Mouse (Mus musculus) kidney, embryonic 15.5 days (tissue): ENCODE measurements around the gene AC131692.1. TPM values are rescaled to one million over a fixed set of nuclear protein-coding genes. Genes with fewer than 3 reads are reported as not detected.
A peak's percentile ranks its signal among the peaks of the same experiment; 100 is the strongest.
"Not testable (repeated sequence)": the region's sequence is repeated elsewhere in the genome, so short reads cannot be mapped to it uniquely, and the experiment has no call there.

Experiments
- ATAC-seq: fragments of 200-750 bp; cut with Nextera tagmentation; replicated peaks from 2 replicates; pipeline ENCODE4 v1.8.0; 2017; ENCODE audit warnings: moderate TSS enrichment; ENCODE audit not compliant: low FRiP score
- H3K27ac ChIP-seq: fragments of 300-500 bp; sonication (generic); 2 replicates; pipeline ENCODE4 v1.5.1; 2015; ENCODE audit warnings: mild to moderate bottlenecking, inconsistent platforms
- H3K27me3 ChIP-seq: fragments of 300-500 bp; sonication (generic); 2 replicates; pipeline ENCODE4 v1.6.1; 2015; ENCODE audit warnings: inconsistent platforms
- H3K36me3 ChIP-seq: fragments of 300-500 bp; sonication (generic); 2 replicates; pipeline ENCODE4 v1.6.1; 2015; ENCODE audit warnings: inconsistent platforms
- H3K4me1 ChIP-seq: fragments of 300-500 bp; sonication (generic); 2 replicates; pipeline ENCODE4 v1.6.1; 2015; ENCODE audit warnings: inconsistent platforms
- H3K4me2 ChIP-seq: fragments of 300-500 bp; sonication (generic); 2 replicates; pipeline ENCODE4 v1.6.1; 2015; ENCODE audit warnings: moderate library complexity, mild to moderate bottlenecking, inconsistent platforms
- H3K4me3 ChIP-seq: fragments of 300-500 bp; sonication (generic); replicated peaks from 2 replicates; pipeline ENCODE4 v1.5.1; 2015; ENCODE audit warnings: mild to moderate bottlenecking, inconsistent platforms
- H3K9ac ChIP-seq: fragments of 300-500 bp; sonication (generic); 2 replicates; pipeline ENCODE4 v1.6.1; 2015; ENCODE audit warnings: mild to moderate bottlenecking, inconsistent platforms
- H3K9me3 ChIP-seq: fragments of 300-500 bp; sonication (generic); replicated peaks from 2 replicates; pipeline ENCODE4 v1.6.1; 2016; ENCODE audit warnings: inconsistent platforms
- WGBS: fragments of 180-500 bp; shearing (Covaris S2); methylation state at CpG from one replicate; pipeline ENCODE4 v1.1.7; 2015; ENCODE audit warnings: mixed read lengths; 5-methylcytosine and 5-hydroxymethylcytosine counted together
- polyA plus RNA-seq: library from polyadenylated mRNA; unstranded; fragments of >200 nt; fragmentation: Nextera tagmentation; extraction: Ambion mirVana; gene quantifications from 2 replicates; pipeline ENCODE4 v1.2.1, GENCODE M21; 2015

AC131692.1 gene
- polyA plus RNA-seq, 1 experiment from 2014 or later: 0.34 TPM

DNA sequence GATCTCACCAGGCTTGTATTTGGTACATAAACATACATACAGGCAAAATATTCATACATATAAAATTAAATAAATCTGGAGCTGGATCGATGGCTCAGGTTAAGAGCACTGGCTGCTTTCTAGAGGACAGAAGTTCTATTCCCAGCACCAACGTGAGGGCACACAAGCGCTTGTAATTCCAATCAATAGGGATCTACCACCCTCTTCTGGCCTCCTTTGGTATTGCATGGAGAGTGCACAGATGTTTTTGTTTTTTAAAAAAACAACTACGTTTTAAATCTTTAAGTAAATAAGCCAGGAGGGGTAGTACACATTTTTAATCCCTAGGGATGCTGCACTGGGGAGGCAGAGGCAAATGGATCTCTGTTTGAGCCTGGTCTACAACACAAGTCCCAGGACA is 32.1 kb downstream of the AC131692.1 start:
- H3K4me2 ChIP-seq: no peak overlapping the region
- WGBS: 28% methylated on average over 4 of the region's 4 CpGs
- no peak for ATAC-seq

DNA sequence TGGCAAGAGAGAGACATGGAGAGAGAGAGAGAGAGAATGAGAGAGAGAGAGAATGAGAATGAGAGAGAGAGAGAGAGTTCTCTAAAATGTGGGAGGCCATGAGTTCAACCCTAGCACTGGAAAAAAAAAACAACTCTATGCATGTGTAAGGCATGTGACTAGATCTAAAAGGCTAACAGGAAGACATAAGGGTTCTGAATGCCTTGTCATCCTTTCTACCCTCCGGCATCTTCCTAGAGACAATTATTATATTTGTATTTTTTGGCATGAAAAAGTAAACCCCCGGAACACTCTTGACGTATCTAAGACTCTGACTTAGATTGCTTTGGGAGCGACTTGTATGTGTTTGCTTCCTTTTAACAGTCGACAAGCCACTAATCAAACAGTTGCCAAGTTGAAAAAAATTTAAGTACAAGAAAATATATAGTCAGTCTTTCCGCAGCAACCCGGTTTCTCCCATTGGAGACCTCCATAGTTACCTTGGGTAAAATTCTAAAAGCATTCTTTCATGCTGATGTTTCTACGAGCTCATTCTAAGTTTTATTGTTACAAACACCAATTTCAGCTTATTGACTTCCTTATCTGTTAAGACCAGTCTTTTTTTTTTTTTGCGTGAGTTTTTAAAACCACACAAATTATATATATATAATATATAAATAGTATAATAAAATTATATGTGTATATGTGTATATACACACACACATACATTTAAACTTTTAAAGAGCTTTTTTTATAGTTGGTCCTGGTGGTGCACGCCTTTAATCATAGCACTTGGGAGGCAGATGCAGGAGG is 32.8 kb downstream of the AC131692.1 start:
- peak overlapping the region; percentile 66; the same call in 1 of the 2 replicates for H3K9ac ChIP-seq

More for the DNA sequence above, 32.1 kb downstream of the AC131692.1 start:
- Histone ChIP-seq H3K4me1 (peaks cover 15% of the 10 kb centered on the region), H3K27ac (no peak overlapping the region), H3K9me3 (no peaks in the 10 kb centered on the region), H3K27me3 (no peaks in the 10 kb centered on the region), H3K9ac (no peak overlapping the region), H3K4me3 (no peak overlapping the region), H3K36me3 (no peaks in the 10 kb centered on the region; the same call in 1 of the 2 replicates)

DNA sequence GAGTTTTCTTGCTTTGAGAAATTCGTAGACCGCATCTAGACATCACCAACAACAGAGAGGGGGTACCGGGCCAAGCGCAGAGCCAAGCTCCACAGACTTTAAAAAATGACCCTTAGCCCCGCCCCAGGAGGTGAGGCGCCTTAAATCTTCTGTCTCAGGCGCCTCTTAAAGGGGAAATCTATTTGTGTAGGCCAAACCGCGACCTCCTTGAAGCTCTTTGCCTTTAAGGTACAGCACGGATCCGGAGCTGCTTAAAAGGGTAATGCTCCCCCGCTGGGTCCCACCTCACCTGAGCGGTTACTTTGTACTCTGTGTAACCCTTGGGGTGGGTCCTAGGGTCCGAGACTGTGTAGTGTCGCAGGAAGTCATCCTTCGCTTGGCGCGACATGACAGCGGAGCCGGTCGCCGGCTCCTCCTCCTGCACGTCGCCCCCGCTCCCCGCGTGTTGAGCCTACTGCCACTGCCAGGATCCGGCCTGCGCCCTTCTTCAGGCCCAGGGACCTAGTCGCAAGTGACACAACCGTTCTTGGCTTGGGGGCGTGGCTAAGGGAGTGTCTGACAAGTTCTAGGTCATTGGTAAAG is 33.6 kb downstream of the AC131692.1 start, which contains the start of gene Snx15:
Gene Snx15 (minus strand): TSS at position 545 of the 582 bp plus-strand sequence.
- ATAC-seq: peak; percentile 95
- Histone ChIP-seq H3K4me1 (peaks cover 11% of the 10 kb centered on the region), H3K36me3 (no peaks in the 10 kb centered on the region), H3K9ac (peak within 1 kb of the TSS; percentile 66), H3K4me2 (peak within 1 kb of the TSS; percentile 73), H3K27ac (peak within 1 kb of the TSS; percentile 97), H3K27me3 (no peaks in the 10 kb centered on the region), H3K4me3 (peak within 1 kb of the TSS; percentile 65), H3K9me3 (no peaks in the 10 kb centered on the region)
- WGBS: under 1% methylated on average over 32 of the region's 32 CpGs

More for the DNA sequence above, 32.8 kb downstream of the AC131692.1 start:
- Histone ChIP-seq H3K27ac (peak overlapping the region; percentile 97), H3K4me2 (peak overlapping the region; percentile 73), H3K36me3 (no peaks in the 10 kb centered on the region; the same call in 1 of the 2 replicates), H3K4me1 (peaks cover 11% of the 10 kb centered on the region), H3K4me3 (peak overlapping the region; percentile 65), H3K9me3 (no peaks in the 10 kb centered on the region), H3K27me3 (no peaks in the 10 kb centered on the region)
- 62% methylated on average over 10 of the region's 10 CpGs for WGBS
- ATAC-seq: no peak

DNA sequence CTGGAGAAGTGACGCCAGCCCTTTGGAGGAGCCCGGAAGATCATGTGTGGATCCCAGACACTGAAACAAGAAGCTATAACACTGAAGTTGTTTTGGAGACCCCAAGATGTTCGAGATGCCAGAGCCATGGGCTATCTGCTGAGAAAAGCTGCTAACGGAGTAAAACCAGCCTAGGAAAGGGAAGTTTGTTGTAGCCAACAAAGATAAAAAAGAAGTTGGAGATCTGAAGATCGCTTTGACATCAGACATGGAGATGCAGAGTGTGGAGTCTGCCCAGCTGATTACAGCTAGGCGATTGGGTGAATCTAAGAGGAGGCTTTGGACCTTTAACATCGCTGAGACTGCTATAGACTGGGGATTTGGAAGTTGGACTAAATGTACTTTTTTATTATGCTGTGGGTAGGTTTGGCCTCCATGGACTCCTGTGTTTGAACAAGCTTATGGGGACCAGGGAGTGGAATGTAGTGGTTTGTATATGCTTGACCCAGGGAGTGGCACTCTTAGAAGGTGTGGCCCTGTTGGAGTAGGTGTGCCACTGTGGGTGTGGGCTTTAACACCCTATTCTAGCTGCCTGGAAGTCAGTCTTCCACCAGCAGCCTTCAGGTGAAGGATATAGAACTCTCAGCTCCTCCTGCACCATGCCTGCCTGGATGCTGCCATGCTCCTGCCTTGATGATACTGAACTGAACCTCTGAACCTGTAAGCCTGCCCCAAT is 36.4 kb downstream of the AC131692.1 start:
- H3K27ac ChIP-seq, H3K4me3 ChIP-seq, H3K9ac ChIP-seq, H3K4me2 ChIP-seq, H3K9me3 ChIP-seq, ATAC-seq, H3K27me3 ChIP-seq: not testable (repeated sequence)
- 82% methylated on average over 7 of the region's 7 CpGs for WGBS
- H3K4me1 ChIP-seq: peaks cover 13% of the 10 kb centered on the region
- H3K36me3 ChIP-seq: peaks cover 17% of the 10 kb centered on the region

DNA sequence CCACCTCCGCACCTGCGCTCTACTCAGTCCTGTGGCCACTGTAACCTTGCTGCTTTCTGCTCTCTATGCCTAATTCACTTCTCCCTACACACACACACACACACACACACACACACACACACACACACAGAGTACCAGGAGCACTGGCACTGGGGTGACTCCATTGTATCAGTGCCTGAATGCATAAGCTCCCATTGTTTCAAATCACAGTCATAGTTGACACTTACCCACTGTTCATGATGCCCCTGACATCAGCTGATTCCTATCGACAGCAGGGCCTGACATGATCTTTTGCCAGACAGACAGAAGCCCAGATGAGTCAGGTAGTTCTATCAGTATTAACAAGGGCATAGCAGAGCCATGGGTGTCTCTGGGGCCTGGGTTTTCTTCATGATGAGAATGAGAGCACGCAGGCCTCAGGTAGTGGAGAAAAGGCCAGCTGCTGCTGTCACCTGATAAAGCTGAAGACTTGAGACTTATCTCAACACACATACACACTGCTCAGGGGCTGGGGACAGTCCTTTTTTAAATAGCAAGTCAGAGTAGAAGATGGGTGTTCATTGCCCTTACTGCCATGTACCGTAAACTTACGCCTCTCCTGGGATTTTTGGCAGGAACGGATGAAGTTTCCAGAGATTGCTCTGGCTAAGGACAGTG is 38.1 kb downstream of the AC131692.1 start:
- no peak overlapping the region for H3K9ac ChIP-seq
- H3K4me3 ChIP-seq: no peak overlapping the region
- H3K4me2 ChIP-seq: no peak overlapping the region
- 86% methylated on average over 7 of the region's 7 CpGs for WGBS
- H3K27ac ChIP-seq: 0 out of 2 replicates have a peak overlapping the region, but pooled peaks have one; percentile 18
- H3K36me3 ChIP-seq: peaks cover 35% of the 10 kb centered on the region
- H3K9me3 ChIP-seq: no peaks in the 10 kb centered on the region
- H3K27me3 ChIP-seq: no peaks in the 10 kb centered on the region
- peaks cover 8% of the 10 kb centered on the region; the same call in 1 of the 2 replicates for H3K4me1 ChIP-seq
- ATAC-seq: no peak

DNA sequence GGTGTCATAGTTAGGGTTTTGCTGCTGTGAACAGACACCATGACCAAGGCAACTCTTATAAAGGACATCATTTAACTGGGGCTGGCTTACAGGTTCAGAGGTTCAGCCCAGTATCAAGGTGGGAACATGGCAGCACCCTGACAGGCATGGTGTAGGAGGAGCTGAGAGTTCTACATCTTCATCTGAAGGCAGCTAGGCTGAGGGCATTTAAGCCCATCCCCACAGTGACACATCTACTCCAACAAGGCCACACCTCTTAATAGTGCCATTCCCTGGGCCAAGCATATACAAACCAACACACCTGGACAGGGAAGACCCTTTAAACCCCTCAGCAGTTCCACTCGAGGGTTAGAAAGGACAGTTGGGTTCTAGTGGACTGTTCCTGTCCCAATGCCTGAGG is 39.0 kb downstream of the AC131692.1 start:
- H3K36me3 ChIP-seq: peaks cover 38% of the 10 kb centered on the region
- 43% methylated on average over 1 of the region's 1 CpGs for WGBS
- ATAC-seq, H3K4me3 ChIP-seq, H3K27ac ChIP-seq, H3K4me1 ChIP-seq, H3K9ac ChIP-seq, H3K9me3 ChIP-seq, H3K27me3 ChIP-seq, H3K4me2 ChIP-seq: not testable (repeated sequence)

DNA sequence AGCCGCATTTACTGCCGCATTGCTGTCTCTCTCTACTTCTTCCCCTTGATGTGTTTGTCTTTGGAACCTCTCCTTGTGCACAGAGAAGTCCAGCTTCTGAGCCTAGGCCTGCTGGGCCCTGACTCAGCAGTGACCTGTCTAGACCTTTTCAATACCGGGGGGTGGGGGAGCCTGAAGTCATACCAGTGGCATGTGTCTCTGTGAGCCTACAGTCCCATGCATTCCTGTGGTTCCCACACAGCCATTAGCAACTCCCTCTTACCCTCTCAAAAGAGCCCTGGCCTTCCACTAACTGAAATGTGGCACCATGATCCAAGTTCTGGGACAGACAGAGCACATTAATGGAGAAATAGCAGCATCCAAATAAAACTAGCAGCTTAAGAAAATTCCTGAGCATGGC is 42.2 kb downstream of the AC131692.1 start:
- 79% methylated on average over 3 of the region's 3 CpGs for WGBS
- no peaks in the 10 kb centered on the region for H3K27me3 ChIP-seq
- ATAC-seq: no peak
- no peak overlapping the region for H3K27ac ChIP-seq
- peaks cover 40% of the 10 kb centered on the region for H3K36me3 ChIP-seq
- H3K9me3 ChIP-seq: no peaks in the 10 kb centered on the region
- no peak overlapping the region for H3K4me2 ChIP-seq
- no peak overlapping the region for H3K9ac ChIP-seq
- H3K4me1 ChIP-seq: peaks cover 12% of the 10 kb centered on the region
- H3K4me3 ChIP-seq: no peak overlapping the region

DNA sequence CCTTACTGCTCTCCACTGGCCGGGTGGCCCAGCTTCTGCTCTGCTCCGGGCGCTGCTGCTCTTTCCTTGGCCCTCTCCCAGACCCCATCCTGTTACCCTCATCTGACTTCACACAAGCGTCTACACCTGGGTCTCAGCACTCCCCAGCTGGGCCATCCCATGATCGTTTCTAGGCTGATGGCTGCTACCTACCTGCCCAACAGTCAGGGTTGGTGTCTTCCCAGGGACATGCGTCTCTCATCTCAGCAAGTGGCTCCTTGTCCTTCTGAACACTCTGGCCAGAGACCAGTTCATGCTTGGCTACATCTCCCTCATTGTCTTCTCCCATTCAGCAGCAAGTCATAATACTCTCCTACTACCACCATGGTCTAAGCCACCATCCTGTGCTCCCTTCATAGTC is 45.5 kb downstream of the AC131692.1 start:
- H3K4me3 ChIP-seq: peak overlapping the region; percentile 71
- H3K36me3 ChIP-seq: peaks cover 32% of the 10 kb centered on the region
- peak overlapping the region; percentile 77 for H3K4me2 ChIP-seq
- no peaks in the 10 kb centered on the region for H3K27me3 ChIP-seq
- H3K9me3 ChIP-seq: 0 out of 2 replicates have a peak, but pooled peaks cover 2% of the 10 kb centered on the region
- ATAC-seq: no peak
- H3K9ac ChIP-seq: peak overlapping the region; percentile 78; the same call in 1 of the 2 replicates
- peaks cover 16% of the 10 kb centered on the region for H3K4me1 ChIP-seq
- no peak overlapping the region for H3K27ac ChIP-seq
- 93% methylated on average over 6 of the region's 6 CpGs for WGBS

DNA sequence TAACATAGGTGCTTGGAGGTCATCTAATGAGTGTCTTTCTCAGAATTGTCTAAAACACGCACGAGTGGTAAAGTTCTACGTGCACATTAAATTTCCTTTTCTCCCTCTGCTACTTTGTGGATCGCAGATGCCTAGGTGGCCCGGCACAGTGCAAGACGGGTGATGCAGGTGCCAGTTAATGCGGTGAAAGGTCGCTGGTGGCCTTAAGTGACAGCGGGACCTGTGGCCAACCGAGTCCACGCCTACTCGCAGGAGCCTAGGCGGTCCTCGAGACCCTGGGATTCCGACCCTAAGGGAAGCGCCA is 46.1 kb downstream of the AC131692.1 start:
- peaks cover 26% of the 10 kb centered on the region for H3K36me3 ChIP-seq
- H3K4me3 ChIP-seq: peak overlapping the region; percentile 71
- no peak for ATAC-seq
- peak overlapping the region; percentile 94 for H3K27ac ChIP-seq
- H3K27me3 ChIP-seq: no peaks in the 10 kb centered on the region
- peaks cover 16% of the 10 kb centered on the region for H3K4me1 ChIP-seq
- 4% methylated on average over 16 of the region's 16 CpGs for WGBS
- peak overlapping the region; percentile 77 for H3K4me2 ChIP-seq
- 0 out of 2 replicates have a peak, but pooled peaks cover 2% of the 10 kb centered on the region for H3K9me3 ChIP-seq
- peak overlapping the region; percentile 78 for H3K9ac ChIP-seq

DNA sequence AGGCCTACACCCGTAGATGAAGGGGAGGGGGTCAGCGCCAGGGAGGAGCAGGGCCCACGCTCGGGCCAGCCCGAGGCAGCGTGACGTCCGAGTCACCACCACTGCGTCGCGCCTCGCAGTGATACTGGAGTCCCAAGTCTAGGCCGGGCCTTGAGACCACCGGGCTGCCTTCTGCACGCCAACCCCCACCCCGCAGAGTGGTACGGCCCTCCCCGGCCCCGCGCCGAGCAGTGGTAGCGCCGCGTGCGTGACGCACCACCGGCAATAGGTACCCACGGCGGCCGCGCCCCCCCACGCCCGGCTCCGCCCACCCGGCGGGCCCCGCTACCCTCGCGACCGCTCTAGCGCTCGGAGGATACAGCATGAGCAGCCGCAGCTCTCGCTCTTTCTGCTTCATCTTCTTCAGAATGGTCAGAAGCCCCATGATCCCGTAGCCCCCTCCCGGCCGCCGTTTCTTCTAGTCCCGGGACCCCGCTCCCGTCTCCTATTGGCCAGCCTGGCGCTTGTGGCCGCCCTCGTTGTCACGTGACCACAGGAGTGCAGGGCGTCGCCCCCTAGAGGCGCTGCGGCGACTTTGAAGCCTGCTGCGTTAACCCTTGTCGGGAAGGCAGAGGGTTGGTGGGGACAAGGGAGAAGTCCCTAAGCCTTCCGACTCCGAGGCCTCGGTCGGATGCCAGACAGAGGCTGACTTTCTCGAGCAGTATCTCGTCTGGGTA is 46.6 kb downstream of the AC131692.1 start, which contains the start of gene Batf2:
Gene Batf2 (plus strand): TSS at position 306 of the 716 bp plus-strand sequence.
- peak; percentile 94 for ATAC-seq
- peak within 1 kb of the TSS; percentile 78 for H3K9ac ChIP-seq
- peak within 1 kb of the TSS; percentile 71 for H3K4me3 ChIP-seq
- H3K36me3 ChIP-seq: peaks cover 20% of the 10 kb centered on the region
- H3K4me1 ChIP-seq: peaks cover 16% of the 10 kb centered on the region
- H3K27ac ChIP-seq: peak within 1 kb of the TSS; percentile 94
- 0 out of 2 replicates have a peak, but pooled peaks cover 2% of the 10 kb centered on the region for H3K9me3 ChIP-seq
- peak within 1 kb of the TSS; percentile 77 for H3K4me2 ChIP-seq
- under 1% methylated on average over 67 of the region's 68 CpGs for WGBS
- H3K27me3 ChIP-seq: no peaks in the 10 kb centered on the region

DNA sequence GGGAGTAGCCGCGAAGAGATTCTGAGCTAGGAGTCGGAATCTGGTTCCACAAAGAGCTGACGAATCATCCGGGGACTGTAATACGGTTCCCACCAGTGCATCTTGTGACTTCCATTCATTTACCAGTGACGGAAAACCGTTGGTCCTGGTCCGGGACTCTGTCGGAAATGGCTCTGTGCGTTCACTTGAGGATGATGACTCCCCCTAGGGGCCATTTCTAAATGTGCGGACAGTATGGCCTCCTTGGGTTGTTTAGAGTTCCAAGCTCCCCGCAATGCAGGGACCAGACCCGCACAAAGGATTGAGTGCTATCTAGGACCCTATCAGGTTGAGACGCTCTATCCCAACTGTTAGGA is 47.2 kb downstream of the AC131692.1 start, which contains the start of gene Arl2:
Gene Arl2 (minus strand): TSS at position 155 of the 356 bp plus-strand sequence.
- Histone ChIP-seq H3K4me3 (peak within 1 kb of the TSS; percentile 71), H3K9ac (peak within 1 kb of the TSS; percentile 78), H3K9me3 (0 out of 2 replicates have a peak, but pooled peaks cover 2% of the 10 kb centered on the region), H3K27ac (peak within 1 kb of the TSS; percentile 94), H3K36me3 (peaks cover 15% of the 10 kb centered on the region), H3K27me3 (no peaks in the 10 kb centered on the region), H3K4me2 (peak within 1 kb of the TSS; percentile 77), H3K4me1 (peaks cover 16% of the 10 kb centered on the region)
- peak; percentile 72 for ATAC-seq
- under 1% methylated on average over 15 of the region's 15 CpGs for WGBS
